Mouse (Mus musculus) ES-E14 (cell line): Measurements from ENCODE around the gene Gm29666.

ENCODE experiments used
- CHD2 ChIP-seq: IDR thresholded peaks from 2 replicates; pipeline ENCODE4 v1.6.1; 2014; ENCODE audit warnings: mild to moderate bottlenecking, low read depth, low read length, inconsistent platforms
- HCFC1 ChIP-seq: IDR thresholded peaks from 2 replicates; pipeline ENCODE4 v1.6.1; 2012; ENCODE audit warnings: low read length, inconsistent platforms, borderline replicate concordance; ENCODE audit not compliant: insufficient read depth
- MAFK ChIP-seq: IDR thresholded peaks from 2 replicates; pipeline ENCODE4 v1.6.1; 2014; ENCODE audit warnings: mild to moderate bottlenecking, low read depth, low read length, inconsistent platforms; ENCODE audit not compliant: insufficient read depth
- ZC3H11A ChIP-seq: IDR thresholded peaks from 2 replicates; pipeline ENCODE4 v1.6.1; 2012; ENCODE audit warnings: low read depth, mild to moderate bottlenecking, inconsistent platforms, low read length, borderline replicate concordance
- ZNF384 ChIP-seq: IDR thresholded peaks from 2 replicates; pipeline ENCODE4 v1.6.1; 2012; ENCODE audit warnings: low read depth, low read length, inconsistent platforms

DNA sequence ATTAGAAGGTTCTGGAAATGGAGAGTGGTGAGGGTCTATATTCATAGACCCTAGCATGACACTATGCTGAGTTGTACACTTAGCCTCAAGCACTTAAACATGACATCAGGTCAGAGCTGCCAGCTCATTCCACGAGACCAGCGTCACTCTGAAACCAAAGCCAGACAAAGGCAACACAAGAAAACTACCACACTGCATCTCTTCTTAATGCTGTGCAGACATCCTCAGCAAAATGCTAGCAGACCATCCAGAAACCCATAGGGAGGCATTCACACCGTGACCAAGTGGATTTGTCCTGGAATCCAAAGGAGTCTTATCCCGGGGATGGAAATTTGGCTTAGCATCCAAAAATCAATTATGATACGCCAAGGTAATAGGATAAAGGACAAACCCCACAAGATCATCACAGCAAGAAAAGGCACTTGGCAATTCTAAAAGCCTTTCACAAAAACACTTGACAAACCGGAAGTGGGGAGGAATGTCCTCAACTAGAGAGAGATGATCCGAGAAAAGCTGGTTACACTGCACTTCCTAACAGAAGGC is 15.9 kb downstream of the Gm29666 start:
- TF ChIP-seq ZC3H11A (no peak), ZNF384 (no peak), HCFC1 (no peak), MAFK (no peak), CHD2 (no peak)
